Mouse (Mus musculus): Measurements from ENCODE around the gene Ces5a. TPM values are rescaled to one million over a fixed set of nuclear protein-coding genes. Genes with fewer than 3 reads are reported as not detected.

Ces5a gene
- total RNA-seq, 2 experiments from 2014 or later = 1.9 to 2.5 TPM

GRCm38 (mm10) chr8:93454258-93454877, 81.3 kb downstream of the Ces5a start:
- DNase-seq (ENCODE audit: low spot score in 2 of 2) = no peak
- intact Hi-C loops (cut with DNase I) = no loop called here

Other genes starting within 250 kb of the Ces5a start
- gene Ces1g, start 198.5 kb downstream of the Ces5a start, total RNA-seq (2021) = not detected
- gene Ces1h, start 156.1 kb downstream of the Ces5a start, total RNA-seq (2021) = not detected